Mouse (Mus musculus) adrenal gland, postnatal 36 days (tissue): ENCODE data around the gene Arhgap24. TPM values are rescaled to one million over a fixed set of nuclear protein-coding genes. Genes with fewer than 3 reads are reported as not detected.
A peak's percentile ranks its signal among the peaks of the same experiment; 100 is the strongest.

ENCODE experiments used
- DNase-seq, 2 experiments: peaks; one replicate each; pipeline ENCODE4 v3.0.0; 2021; ENCODE audit warnings: mixed read lengths in 1 of 2
- total RNA-seq, 2 experiments: library from RNA; stranded (reverse); gene quantifications; 2 replicates each; pipeline ENCODE4 v1.2.3; 2021

The Arhgap24 gene
- total RNA-seq, 2 experiments from 2014 or later: 11.7 to 16.0 TPM

- no peak for DNase-seq
Measured at GRCm38 (mm10) chr5:102889163-102889488, 407.9 kb downstream of the Arhgap24 start.

- DNase-seq: peak; percentile 59 to 60
Measured at GRCm38 (mm10) chr5:102892226-102892625, 411.0 kb downstream of the Arhgap24 start.

- no peak for DNase-seq
Measured at GRCm38 (mm10) chr5:102898301-102898700, 417.1 kb downstream of the Arhgap24 start.

GRCm38 (mm10) chr5:102899680-102900215 is 418.6 kb downstream of the Arhgap24 start:
- DNase-seq: peak; percentile 21 to 33

- no peak for DNase-seq
Measured at GRCm38 (mm10) chr5:102901176-102901575, 420.0 kb downstream of the Arhgap24 start.

GRCm38 (mm10) chr5:102903487-102903886 is 422.3 kb downstream of the Arhgap24 start:
- DNase-seq: no peak

GRCm38 (mm10) chr5:102904066-102904465 is 422.9 kb downstream of the Arhgap24 start:
- no peak for DNase-seq

- DNase-seq: no peak
Measured at GRCm38 (mm10) chr5:102905441-102906211, 424.4 kb downstream of the Arhgap24 start.

GRCm38 (mm10) chr5:102920199-102920598 is 439.0 kb downstream of the Arhgap24 start:
- no peak for DNase-seq

GRCm38 (mm10) chr5:102926786-102927185 is 445.6 kb downstream of the Arhgap24 start:
- DNase-seq: no peak

GRCm38 (mm10) chr5:102930161-102930560 is 449.0 kb downstream of the Arhgap24 start:
- DNase-seq: no peak

- peak; percentile 30 to 42 for DNase-seq
Measured at GRCm38 (mm10) chr5:102943864-102944630, 462.9 kb downstream of the Arhgap24 start.

- peak; percentile 17 to 22 for DNase-seq
Measured at GRCm38 (mm10) chr5:102946625-102947024, 465.4 kb downstream of the Arhgap24 start.

- DNase-seq: no peak
Measured at GRCm38 (mm10) chr5:102947061-102947711, 466.0 kb downstream of the Arhgap24 start.
